Mouse (Mus musculus) forebrain, embryonic 14.5 days (tissue): ENCODE measurements around the gene Speer4c. TPM values are rescaled to one million over a fixed set of nuclear protein-coding genes. Genes with fewer than 3 reads are reported as not detected.
"Not testable (repeated sequence)": the region's sequence is repeated elsewhere in the genome, so short reads cannot be mapped to it uniquely, and the experiment has no call there.

Experiments used
- ATAC-seq: fragments of 200-750 bp; cut with Nextera tagmentation; 2 replicates; pipeline ENCODE4 v1.8.0; 2017; ENCODE audit warnings: mild to moderate bottlenecking, moderate library complexity
- DNase-seq: peaks from one replicate; pipeline ENCODE4 v3.0.0-alpha.2; 2015; ENCODE audit warnings: low spot score
- H3K27ac ChIP-seq: fragments of 300-500 bp; sonication (generic); 2 replicates; pipeline ENCODE4 v1.5.1; 2014; ENCODE audit warnings: low read depth, mild to moderate bottlenecking, control low read depth, low read length, moderate library complexity
- H3K27me3 ChIP-seq: fragments of 300-500 bp; sonication (generic); replicated peaks from 2 replicates; pipeline ENCODE4 v1.6.1; 2014; ENCODE audit warnings: low read length, control low read depth, mixed read lengths; ENCODE audit not compliant: control insufficient read depth, insufficient read depth
- H3K36me3 ChIP-seq: fragments of 300-500 bp; sonication (generic); 2 replicates; pipeline ENCODE4 v1.6.1; 2014; ENCODE audit warnings: low read length, control low read depth; ENCODE audit not compliant: control insufficient read depth, insufficient read depth
- H3K4me1 ChIP-seq: fragments of 300-500 bp; sonication (generic); 2 replicates; pipeline ENCODE4 v1.6.1; 2014; ENCODE audit warnings: antibody characterized with exemption, low read length, control low read depth; ENCODE audit not compliant: control insufficient read depth, insufficient read depth
- H3K4me2 ChIP-seq: fragments of 300-500 bp; sonication (generic); 2 replicates; pipeline ENCODE4 v1.6.1; 2014; ENCODE audit warnings: mild to moderate bottlenecking, control low read depth, low read length
- H3K4me3 ChIP-seq: fragments of 300-500 bp; sonication (generic); 2 replicates; pipeline ENCODE4 v1.5.1; 2014; ENCODE audit warnings: low read depth, low read length, control low read depth
- H3K9ac ChIP-seq: fragments of 300-500 bp; sonication (generic); 2 replicates; pipeline ENCODE4 v1.6.1; 2014; ENCODE audit warnings: mild to moderate bottlenecking, low read length, control low read depth, moderate library complexity
- H3K9me3 ChIP-seq: fragments of 300-500 bp; sonication (generic); replicated peaks from 2 replicates; pipeline ENCODE4 v1.6.1; 2016; ENCODE audit warnings: low read length, control low read depth, mixed read lengths; ENCODE audit not compliant: control insufficient read depth
- WGBS: fragments of 180-500 bp; shearing (Covaris S2); extraction: QIAGEN DNeasy Blood & Tissue Kit; methylation state at CpG from one replicate; pipeline ENCODE4 v1.1.7; 2014; 5-methylcytosine and 5-hydroxymethylcytosine counted together
- polyA plus RNA-seq: library from polyadenylated mRNA; unstranded; fragments of >200 nt; fragmentation: Nextera tagmentation; extraction: Ambion mirVana; gene quantifications from 2 replicates; pipeline ENCODE4 v1.2.1, GENCODE M21; 2014

Gene Speer4c
- polyA plus RNA-seq, 1 experiment from 2014 or later, result not detected

- H3K4me2 ChIP-seq, H3K27ac ChIP-seq, ATAC-seq, H3K4me1 ChIP-seq, H3K4me3 ChIP-seq, H3K9ac ChIP-seq, H3K9me3 ChIP-seq, H3K36me3 ChIP-seq, H3K27me3 ChIP-seq, DNase-seq: not testable (repeated sequence)
- 76% methylated on average over 7 of the region's 7 CpGs for WGBS
These were observed 50.2 kb downstream of the Speer4c start for GRCm38 (mm10) chr5:15663847-15664246.

Other genes starting within 250 kb of the Speer4c start
- not detected in 2 replicates for gene Gm21149, start 237.7 kb downstream of the Speer4c start, polyA plus RNA-seq
- gene Gm21190, start 185.0 kb downstream of the Speer4c start, polyA plus RNA-seq, result not detected in 2 replicates
- not detected in 2 replicates for gene Gm21083, start 136.9 kb downstream of the Speer4c start, polyA plus RNA-seq
- gene Speer4d, start 95.2 kb downstream of the Speer4c start, polyA plus RNA-seq, result not detected in 2 replicates
- gene 4930572O03Rik, start 57.2 kb downstream of the Speer4c start, polyA plus RNA-seq, result not detected in 2 replicates
- gene Cacna2d1, start 220.4 kb upstream of the Speer4c start, polyA plus RNA-seq, result 22.8 and 30.6 TPM in 2 replicates